Mouse (Mus musculus): ENCODE data around the gene Nme3. TPM values are rescaled to one million over a fixed set of nuclear protein-coding genes. Genes with fewer than 3 reads are reported as not detected.

The Nme3 gene
- polyA plus RNA-seq (2014; fragmentation: Nextera tagmentation; extraction: Ambion mirVana) = 45.9 and 49.7 TPM in 2 replicates

DNA sequence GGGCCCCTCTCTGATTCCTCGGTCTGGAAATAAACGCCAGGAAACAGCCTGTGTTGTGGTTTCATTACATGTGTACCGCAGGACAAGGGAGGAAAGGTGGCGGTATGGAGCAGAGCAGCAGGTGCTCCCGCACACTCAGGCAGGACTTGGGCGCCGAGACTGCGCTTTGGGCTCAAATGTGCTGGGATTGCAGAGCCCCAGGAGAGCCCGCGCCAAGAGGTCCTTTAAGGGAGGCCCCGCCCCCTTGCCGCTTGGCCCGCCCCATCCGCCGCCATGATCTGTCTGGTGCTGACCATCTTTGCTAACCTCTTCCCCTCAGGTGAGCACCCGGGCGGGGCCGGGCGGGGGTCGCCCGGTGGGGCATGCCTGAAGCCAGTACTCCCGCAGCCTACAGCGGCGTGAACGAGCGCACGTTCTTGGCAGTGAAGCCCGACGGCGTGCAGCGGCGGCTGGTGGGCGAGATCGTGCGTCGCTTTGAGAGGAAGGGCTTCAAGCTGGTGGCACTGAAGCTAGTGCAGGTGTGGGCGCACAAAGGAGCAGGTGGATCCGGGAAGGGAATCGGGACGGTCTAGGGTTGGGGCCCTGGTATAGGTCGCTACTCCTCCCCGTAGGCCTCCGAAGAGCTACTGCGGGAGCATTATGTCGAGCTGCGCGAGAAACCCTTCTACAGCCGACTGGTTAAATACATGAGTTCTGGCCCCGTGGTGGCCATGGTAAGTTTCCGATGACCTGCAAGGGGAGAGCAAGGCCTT lies at the start of gene Nme3:
Gene Nme3, plus strand, starts transcription at position 260 of the 752 bp plus-strand sequence.
- ATAC-seq (ENCODE audit: low FRiP score) = peak; percentile 62
- peak within 1 kb of the TSS; percentile 87 for H3K9ac ChIP-seq (ENCODE audit: low read depth, low read length)
- peak within 1 kb of the TSS; percentile 77 for H3K4me2 ChIP-seq (replicated peaks; ENCODE audit: low read depth, low read length)
- H3K4me1 ChIP-seq (replicated peaks; ENCODE audit: control insufficient read depth, insufficient read depth, low read length) = peaks cover 5% of the 10 kb centered on the region; the same call in 1 of the 2 replicates
- 3% methylated on average over 48 of the region's 50 CpGs for WGBS
- H3K9me3 ChIP-seq (ENCODE audit: control insufficient read depth, low read length) = no peaks in the 10 kb centered on the region
- peak within 1 kb of the TSS; percentile 82 for H3K4me3 ChIP-seq (ENCODE audit: low read depth, low read length)
- H3K27me3 ChIP-seq (ENCODE audit: control insufficient read depth, insufficient read depth, low read length) = no peaks in the 10 kb centered on the region
- H3K36me3 ChIP-seq (ENCODE audit: control insufficient read depth, insufficient read depth, low read length) = peaks cover 27% of the 10 kb centered on the region
- H3K27ac ChIP-seq (ENCODE audit: low read depth, low read length) = peak within 1 kb of the TSS; percentile 78
- DNase-seq (ENCODE audit: low spot score) = peak; percentile 81

DNA sequence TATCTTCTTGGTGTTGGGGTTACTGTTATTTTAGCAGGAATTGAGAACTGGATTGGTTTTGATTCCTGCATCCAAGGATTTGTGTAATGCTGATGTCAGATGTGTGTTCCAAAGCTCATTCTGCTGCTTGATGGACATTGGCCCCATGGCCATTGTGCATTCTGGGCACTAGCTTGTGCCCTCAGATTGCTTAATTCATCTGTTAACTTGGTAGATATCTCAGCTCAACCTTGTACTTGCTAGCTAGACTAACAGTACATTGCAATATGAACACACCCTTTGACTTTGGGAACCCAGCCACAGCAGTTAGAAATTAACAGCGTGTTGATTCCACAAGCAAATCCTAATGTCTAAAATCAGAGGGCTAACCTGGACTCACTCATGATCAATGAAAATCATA lies 48.9 kb upstream of the Nme3 start:
- H3K4me2 ChIP-seq (replicated peaks; ENCODE audit: low read depth, low read length) = no peak overlapping the region
- H3K36me3 ChIP-seq (ENCODE audit: control insufficient read depth, insufficient read depth, low read length) = no peaks in the 10 kb centered on the region
- no peaks in the 10 kb centered on the region for H3K4me1 ChIP-seq (replicated peaks; ENCODE audit: control insufficient read depth, insufficient read depth, low read length)
- H3K27ac ChIP-seq (ENCODE audit: low read depth, low read length) = no peak overlapping the region
- H3K9me3 ChIP-seq (ENCODE audit: control insufficient read depth, low read length) = no peaks in the 10 kb centered on the region
- ATAC-seq (ENCODE audit: low FRiP score) (no peak), DNase-seq (ENCODE audit: low spot score) (no peak)
- H3K4me3 ChIP-seq (ENCODE audit: low read depth, low read length) = no peak overlapping the region
- peaks cover 3% of the 10 kb centered on the region; the same call in 1 of the 2 replicates for H3K27me3 ChIP-seq (ENCODE audit: control insufficient read depth, insufficient read depth, low read length)
- no peak overlapping the region for H3K9ac ChIP-seq (ENCODE audit: low read depth, low read length)
- 100% methylated on average over 1 of the region's 1 CpGs for WGBS

DNA sequence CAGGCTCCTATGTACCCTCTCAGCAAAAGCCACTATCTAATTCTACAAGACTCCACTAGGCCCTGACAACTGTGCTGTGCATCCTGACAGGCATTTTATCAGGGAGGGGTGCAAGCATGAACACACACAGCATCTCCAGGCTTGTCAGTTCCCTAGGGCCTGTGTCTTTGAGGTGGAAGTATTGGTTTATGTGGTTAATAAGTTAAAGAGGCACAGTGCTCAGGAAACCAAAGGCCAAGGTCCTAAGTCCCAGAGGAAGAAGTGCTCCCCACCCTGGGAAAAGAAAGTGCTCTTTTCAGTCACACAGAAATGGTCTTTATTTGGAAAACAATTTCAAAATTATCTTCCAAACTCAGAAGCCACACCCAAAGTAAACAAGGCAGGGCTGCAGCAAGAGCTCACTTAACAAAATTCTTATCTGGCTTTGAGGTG lies 47.7 kb upstream of the Nme3 start:
- Histone ChIP-seq H3K9me3 (ENCODE audit: control insufficient read depth, low read length) (no peaks in the 10 kb centered on the region), H3K27ac (ENCODE audit: low read depth, low read length) (no peak overlapping the region), H3K4me3 (ENCODE audit: low read depth, low read length) (no peak overlapping the region), H3K4me2 (replicated peaks; ENCODE audit: low read depth, low read length) (no peak overlapping the region), H3K27me3 (ENCODE audit: control insufficient read depth, insufficient read depth, low read length) (peaks cover 3% of the 10 kb centered on the region; the same call in 1 of the 2 replicates), H3K4me1 (replicated peaks; ENCODE audit: control insufficient read depth, insufficient read depth, low read length) (no peaks in the 10 kb centered on the region), H3K9ac (ENCODE audit: low read depth, low read length) (no peak overlapping the region), H3K36me3 (ENCODE audit: control insufficient read depth, insufficient read depth, low read length) (no peaks in the 10 kb centered on the region)
- DNase-seq (ENCODE audit: low spot score) (no peak), ATAC-seq (ENCODE audit: low FRiP score) (no peak)

DNA sequence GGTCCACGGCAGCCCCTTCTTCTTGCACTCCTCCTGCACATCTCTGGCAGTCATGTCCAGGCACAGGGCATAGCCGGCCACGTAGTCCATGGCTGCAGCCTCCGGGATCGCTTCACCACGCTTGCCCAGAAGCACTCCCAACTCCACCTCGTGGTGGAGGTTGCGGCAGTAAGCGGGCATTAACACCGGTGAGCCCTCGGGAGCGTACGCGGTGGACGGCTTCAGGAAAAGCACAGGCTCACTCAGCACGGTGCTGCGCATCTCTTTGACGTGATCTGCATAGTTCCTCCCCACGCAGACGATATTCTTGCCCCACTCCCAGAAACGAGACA lies 46.6 kb upstream of the Nme3 start:
- H3K4me3 ChIP-seq (ENCODE audit: low read depth, low read length) = peak overlapping the region; percentile 76
- no peaks in the 10 kb centered on the region for H3K36me3 ChIP-seq (ENCODE audit: control insufficient read depth, insufficient read depth, low read length)
- DNase-seq (ENCODE audit: low spot score) (no peak), ATAC-seq (ENCODE audit: low FRiP score) (peak; percentile 60)
- H3K4me2 ChIP-seq (replicated peaks; ENCODE audit: low read depth, low read length) = peak overlapping the region; percentile 72
- H3K27me3 ChIP-seq (ENCODE audit: control insufficient read depth, insufficient read depth, low read length) = peaks cover 3% of the 10 kb centered on the region; the same call in 1 of the 2 replicates
- peak overlapping the region; percentile 90 for H3K27ac ChIP-seq (ENCODE audit: low read depth, low read length)
- H3K9ac ChIP-seq (ENCODE audit: low read depth, low read length) = peak overlapping the region; percentile 62
- no peaks in the 10 kb centered on the region for H3K4me1 ChIP-seq (replicated peaks; ENCODE audit: control insufficient read depth, insufficient read depth, low read length)
- WGBS = under 1% methylated on average over 21 of the region's 21 CpGs
- H3K9me3 ChIP-seq (ENCODE audit: control insufficient read depth, low read length) = no peaks in the 10 kb centered on the region

DNA sequence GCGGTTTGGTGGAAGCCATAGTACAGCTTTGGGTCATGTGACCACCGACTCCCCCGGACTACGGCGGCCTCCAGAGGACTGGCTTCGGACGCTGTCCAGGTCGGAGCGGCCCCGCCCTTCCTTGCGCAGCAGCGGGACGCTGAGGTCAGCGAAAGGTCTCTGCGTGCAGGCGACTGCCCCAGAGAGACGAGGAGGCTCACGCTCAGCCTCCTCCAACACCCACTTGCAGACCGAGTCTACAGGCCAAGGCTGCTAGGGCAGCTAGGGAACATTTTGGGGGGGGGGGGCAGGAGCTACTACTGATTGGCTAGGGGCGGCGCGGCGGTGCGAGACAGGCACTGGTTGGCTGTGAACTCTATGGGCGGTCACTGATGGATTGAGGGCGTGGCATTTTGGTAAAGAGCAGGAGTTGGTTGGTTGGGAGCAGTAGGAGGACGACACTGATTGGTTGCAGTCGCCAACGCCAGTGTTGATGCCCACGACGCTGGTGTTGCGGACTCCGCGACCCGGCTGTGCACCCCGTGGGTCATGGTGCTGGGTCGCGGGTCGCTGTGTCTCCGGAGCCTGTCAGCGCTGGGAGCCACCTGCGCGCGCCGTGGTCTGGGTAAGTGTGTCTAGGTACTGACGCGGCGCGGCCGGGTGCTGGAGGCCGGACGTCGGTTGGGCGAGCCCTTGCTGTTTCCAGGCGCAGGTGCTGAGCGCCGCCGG lies 46.1 kb upstream of the Nme3 start, which contains the start of gene Fahd1:
Gene Fahd1, minus strand, starts transcription at position 300 of the 708 bp plus-strand sequence.
- H3K9ac ChIP-seq (ENCODE audit: low read depth, low read length) = peak within 1 kb of the TSS; percentile 62
- H3K4me2 ChIP-seq (replicated peaks; ENCODE audit: low read depth, low read length) = peak within 1 kb of the TSS; percentile 72
- H3K4me3 ChIP-seq (ENCODE audit: low read depth, low read length) = peak within 1 kb of the TSS; percentile 76
- DNase-seq (ENCODE audit: low spot score) (peak; percentile 96), ATAC-seq (ENCODE audit: low FRiP score) (peak; percentile 100)
- H3K9me3 ChIP-seq (ENCODE audit: control insufficient read depth, low read length) = no peaks in the 10 kb centered on the region
- peaks cover 3% of the 10 kb centered on the region; the same call in 1 of the 2 replicates for H3K27me3 ChIP-seq (ENCODE audit: control insufficient read depth, insufficient read depth, low read length)
- H3K36me3 ChIP-seq (ENCODE audit: control insufficient read depth, insufficient read depth, low read length) = no peaks in the 10 kb centered on the region
- H3K4me1 ChIP-seq (replicated peaks; ENCODE audit: control insufficient read depth, insufficient read depth, low read length) = no peaks in the 10 kb centered on the region
- peak within 1 kb of the TSS; percentile 90 for H3K27ac ChIP-seq (ENCODE audit: low read depth, low read length)
- WGBS = 0% methylated on average over 58 of the region's 58 CpGs

DNA sequence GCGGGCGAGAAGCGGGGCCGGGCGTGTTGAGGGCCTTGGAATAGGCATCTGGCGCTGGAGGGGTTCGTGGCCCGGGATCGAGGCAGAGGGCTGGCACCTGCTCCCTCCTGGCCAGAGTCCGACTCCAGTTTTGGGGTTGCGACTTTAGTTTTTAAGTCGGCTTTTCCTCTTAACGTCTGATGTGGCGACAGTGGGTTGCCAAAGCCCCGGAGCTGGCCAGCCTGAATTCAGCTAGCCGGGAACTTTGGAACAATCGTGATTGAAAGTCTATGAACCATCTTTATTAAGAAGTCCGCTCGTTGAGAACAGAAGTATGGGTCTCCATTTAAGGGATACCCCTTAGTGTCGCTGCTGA lies 45.5 kb upstream of the Nme3 start:
- peak overlapping the region; percentile 72 for H3K4me2 ChIP-seq (replicated peaks; ENCODE audit: low read depth, low read length)
- H3K9ac ChIP-seq (ENCODE audit: low read depth, low read length) = peak overlapping the region; percentile 48
- H3K36me3 ChIP-seq (ENCODE audit: control insufficient read depth, insufficient read depth, low read length) = no peaks in the 10 kb centered on the region
- H3K4me1 ChIP-seq (replicated peaks; ENCODE audit: control insufficient read depth, insufficient read depth, low read length) = no peaks in the 10 kb centered on the region
- no peak overlapping the region; the same call in 1 of the 2 replicates for H3K27ac ChIP-seq (ENCODE audit: low read depth, low read length)
- 1% methylated on average over 20 of the region's 20 CpGs for WGBS
- H3K4me3 ChIP-seq (ENCODE audit: low read depth, low read length) = peak overlapping the region; percentile 76
- DNase-seq (ENCODE audit: low spot score) = no peak
- peaks cover 3% of the 10 kb centered on the region; the same call in 1 of the 2 replicates for H3K27me3 ChIP-seq (ENCODE audit: control insufficient read depth, insufficient read depth, low read length)
- H3K9me3 ChIP-seq (ENCODE audit: control insufficient read depth, low read length) = no peaks in the 10 kb centered on the region
- ATAC-seq (ENCODE audit: low FRiP score) = no peak; the same call in 1 of the 2 replicates

DNA sequence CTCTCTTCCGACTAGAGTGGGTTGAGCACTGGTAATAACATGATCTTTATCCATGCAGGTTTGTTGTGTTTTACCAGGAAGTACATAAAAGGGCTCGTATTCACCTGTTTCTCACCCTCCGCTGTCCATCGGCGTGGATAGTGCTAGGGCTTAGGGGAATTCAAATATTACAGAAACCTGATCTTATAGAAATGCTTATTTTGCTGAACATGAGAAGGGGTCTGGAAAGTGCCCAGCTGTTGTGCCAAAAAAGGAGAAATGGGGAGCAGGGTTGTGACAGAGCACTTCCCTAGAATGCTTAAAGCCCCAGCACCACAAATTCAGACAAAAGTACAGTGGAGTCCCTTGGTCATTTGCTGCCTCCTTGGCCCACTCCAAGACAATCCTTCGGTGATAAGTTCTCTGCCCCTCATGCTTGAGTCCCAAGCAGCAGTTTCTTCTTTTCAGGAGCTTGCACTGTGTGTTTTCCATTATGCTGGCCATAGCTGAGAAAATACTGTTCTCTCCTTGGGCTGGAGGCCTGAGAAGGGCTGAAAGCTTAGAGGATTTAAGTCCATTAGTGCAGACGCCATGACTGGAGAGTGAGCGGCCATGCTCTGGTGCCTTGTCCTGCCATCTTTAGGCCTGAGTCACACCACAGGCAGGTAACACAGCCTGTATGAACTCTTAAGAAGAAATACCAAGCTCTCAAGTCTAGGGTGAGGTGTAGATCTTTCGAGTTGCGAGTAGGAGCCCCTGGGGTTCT lies 44.7 kb upstream of the Nme3 start:
- Histone ChIP-seq H3K4me1 (replicated peaks; ENCODE audit: control insufficient read depth, insufficient read depth, low read length) (no peaks in the 10 kb centered on the region), H3K9ac (ENCODE audit: low read depth, low read length) (no peak overlapping the region), H3K27ac (ENCODE audit: low read depth, low read length) (no peak overlapping the region), H3K36me3 (ENCODE audit: control insufficient read depth, insufficient read depth, low read length) (no peaks in the 10 kb centered on the region), H3K27me3 (ENCODE audit: control insufficient read depth, insufficient read depth, low read length) (peaks cover 3% of the 10 kb centered on the region; the same call in 1 of the 2 replicates), H3K9me3 (ENCODE audit: control insufficient read depth, low read length) (no peaks in the 10 kb centered on the region), H3K4me2 (replicated peaks; ENCODE audit: low read depth, low read length) (no peak overlapping the region; the same call in 1 of the 2 replicates), H3K4me3 (ENCODE audit: low read depth, low read length) (peak overlapping the region; percentile 76; the same call in 1 of the 2 replicates)
- 82% methylated on average over 10 of the region's 10 CpGs for WGBS
- ATAC-seq (ENCODE audit: low FRiP score) = no peak
- DNase-seq (ENCODE audit: low spot score) = no peak

DNA sequence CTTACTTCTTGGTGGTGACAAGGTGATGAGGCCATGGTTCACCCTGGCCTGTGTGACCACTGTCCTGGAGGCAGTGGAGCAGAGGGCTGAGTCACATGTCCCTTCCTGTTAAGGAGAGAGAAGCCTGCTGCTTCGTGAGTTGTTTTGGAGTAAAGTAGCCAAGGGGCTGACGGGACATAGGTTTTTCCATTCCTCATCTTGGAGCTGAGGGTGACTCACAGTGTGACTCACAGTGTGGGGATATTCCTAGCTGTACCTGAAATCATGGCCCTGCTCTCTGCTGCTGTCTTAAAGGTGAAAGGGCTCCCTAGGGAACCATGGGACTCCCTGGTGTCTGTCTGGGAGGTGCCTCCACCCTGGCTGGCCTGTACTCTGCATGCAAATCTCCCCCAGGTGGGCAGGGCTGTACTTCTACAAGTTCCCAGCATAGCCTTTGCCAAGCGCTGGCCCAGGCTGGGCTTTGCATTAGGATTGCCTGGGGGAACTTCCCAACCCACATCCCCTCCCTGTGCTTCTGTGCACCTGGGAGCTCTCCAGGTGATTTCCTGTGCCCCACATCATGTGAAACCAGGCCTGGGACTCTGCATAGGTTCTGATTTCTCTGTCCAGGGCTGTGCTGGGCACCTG lies 40.3 kb upstream of the Nme3 start:
- no peak for DNase-seq (ENCODE audit: low spot score)
- 80% methylated on average over 3 of the region's 3 CpGs for WGBS

More for the DNA sequence above, 40.3 kb upstream of the Nme3 start:
- Histone ChIP-seq H3K4me1 (replicated peaks; ENCODE audit: control insufficient read depth, insufficient read depth, low read length) (no peaks in the 10 kb centered on the region), H3K4me2 (replicated peaks; ENCODE audit: low read depth, low read length) (no peak overlapping the region), H3K36me3 (ENCODE audit: control insufficient read depth, insufficient read depth, low read length) (no peaks in the 10 kb centered on the region), H3K27me3 (ENCODE audit: control insufficient read depth, insufficient read depth, low read length) (peaks cover 3% of the 10 kb centered on the region; the same call in 1 of the 2 replicates), H3K9me3 (ENCODE audit: control insufficient read depth, low read length) (no peaks in the 10 kb centered on the region), H3K4me3 (ENCODE audit: low read depth, low read length) (no peak overlapping the region), H3K27ac (ENCODE audit: low read depth, low read length) (no peak overlapping the region), H3K9ac (ENCODE audit: low read depth, low read length) (no peak overlapping the region)
- no peak for ATAC-seq (ENCODE audit: low FRiP score)
